In the genomic region with DNA sequence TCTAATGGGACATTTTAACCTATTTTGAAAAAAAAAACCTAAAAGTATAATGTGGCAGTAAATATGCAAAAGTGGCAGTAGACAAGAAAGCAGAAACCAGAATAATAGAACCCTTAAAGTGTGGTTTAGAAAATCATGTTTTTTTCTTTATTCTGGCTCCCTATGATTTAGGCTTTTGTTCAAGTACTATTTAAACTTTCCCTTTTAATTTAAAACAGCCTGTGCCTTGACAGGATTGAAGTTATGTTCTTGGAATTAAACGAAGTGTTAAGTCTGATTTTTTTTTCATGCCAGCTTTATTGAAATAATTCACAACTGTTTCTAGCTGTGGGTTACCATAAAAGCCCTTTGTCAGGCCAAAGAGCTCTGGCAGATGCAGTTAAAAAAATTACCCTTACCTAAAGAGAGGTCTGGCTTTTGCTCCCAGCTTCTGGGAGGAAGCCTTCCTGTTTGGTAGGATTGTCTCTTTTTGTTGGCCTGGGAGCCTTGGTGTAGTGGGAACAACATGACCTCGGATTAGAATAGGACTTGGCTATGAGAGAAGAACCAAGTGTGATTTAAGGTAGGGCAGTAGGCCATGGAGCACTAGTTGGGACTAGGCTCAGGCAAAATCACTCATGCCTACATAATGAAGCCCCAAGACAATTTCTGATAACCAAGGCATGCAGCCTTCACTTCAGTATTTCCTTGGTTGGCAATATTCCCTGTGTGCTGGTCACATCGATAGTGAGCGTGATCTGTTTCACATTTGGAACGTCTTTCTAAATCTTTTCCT, we compare ENCODE assay signal across 20 mouse cellular contexts. TPM values are rescaled to one million over a fixed set of nuclear protein-coding genes. Genes with fewer than 3 reads are reported as not detected.
DNase-seq lines count a peak whose midpoint lies in the region; ATAC-seq and TF ChIP-seq lines count a peak whose summit lies in the region.
"Had no signal": no experiment of that assay in that cellular context is flagged by ENCODE, and none has a peak within 500 bp of the region (broad histone marks: within the 10 kb centered on the region; RNA-seq: fewer than 3 reads in every experiment).

No protein-coding gene starts in this region.

- no peak for TF ChIP-seq EP300 in heart, adult 2 months (IDR thresholded peaks at IDR 0.05; ENCODE audit: insufficient read depth, low read depth, low read length)

- no peaks in the 10 kb centered on the region for H3K27me3 ChIP-seq in heart, adult 2 months (ENCODE audit: control insufficient read depth, insufficient read depth, low read length)
- H3K27me3 ChIP-seq in lung, embryonic 15.5 days = no peaks in the 10 kb centered on the region
- H3K27me3 ChIP-seq in heart, embryonic 13.5 days (replicated peaks) = no peaks in the 10 kb centered on the region
- H3K27me3 ChIP-seq: midbrain, embryonic 13.5 days had no signal

- no peak overlapping the region for H3K4me3 ChIP-seq in heart, adult 2 months
- H3K4me3 ChIP-seq in lung, embryonic 15.5 days = no peak overlapping the region
- no peak overlapping the region for H3K4me3 ChIP-seq in heart, embryonic 13.5 days
- H3K4me3 ChIP-seq: limb, embryonic 13.5 days; midbrain, embryonic 13.5 days had no signal

- peak in 1 of 2 experiments; percentile 46 for DNase-seq in heart, adult 2 months
- no peak for DNase-seq in heart, postnatal 14 days
- no peak for DNase-seq in lung, postnatal 25 days (ENCODE audit: low spot score)
- DNase-seq in embryo, embryonic 10.5 days (ENCODE audit: low spot score) = no peak
- no peak for DNase-seq in spleen, adult 12 weeks (ENCODE audit: low spot score)
- DNase-seq: adrenal gland, postnatal 25 days; cerebellum, postnatal 10 days; thymus, postnatal 25 days had no signal

- no peak overlapping the region for H3K9ac ChIP-seq in heart, adult 2 months (ENCODE audit: low read depth, low read length)
- no peak overlapping the region for H3K9ac ChIP-seq in lung, embryonic 15.5 days
- H3K9ac ChIP-seq in heart, embryonic 13.5 days = no peak overlapping the region
- H3K9ac ChIP-seq: limb, embryonic 13.5 days; midbrain, embryonic 13.5 days had no signal

- H3K9me3 ChIP-seq in lung, embryonic 15.5 days = no peaks in the 10 kb centered on the region
- no peaks in the 10 kb centered on the region for H3K9me3 ChIP-seq in heart, embryonic 13.5 days
- H3K9me3 ChIP-seq: limb, embryonic 13.5 days; midbrain, embryonic 13.5 days had no signal

- H3K79me2 ChIP-seq in heart, adult 2 months (replicated peaks; ENCODE audit: control insufficient read depth, insufficient read depth, low read length) = no peaks in the 10 kb centered on the region

- H3K27ac ChIP-seq in heart, adult 2 months = peak overlapping the region; percentile 79
- H3K27ac ChIP-seq in lung, embryonic 15.5 days = peak overlapping the region; percentile 9; the same call in 1 of the 2 replicates
- H3K27ac ChIP-seq in heart, embryonic 13.5 days (replicated peaks) = 0 out of 2 replicates have a peak overlapping the region, but pooled peaks have one; percentile 15
- H3K27ac ChIP-seq: macrophage; midbrain, embryonic 13.5 days had no signal

- peaks cover 1% of the 10 kb centered on the region for H3K4me1 ChIP-seq in heart, adult 2 months (ENCODE audit: control insufficient read depth, insufficient read depth, low read length)
- no peaks in the 10 kb centered on the region for H3K4me1 ChIP-seq in lung, embryonic 15.5 days
- H3K4me1 ChIP-seq in heart, embryonic 13.5 days = no peaks in the 10 kb centered on the region
- H3K4me1 ChIP-seq: midbrain, embryonic 13.5 days had no signal

- 44% methylated on average over 5 of the region's 5 CpGs for WGBS in heart, adult 2 months
- 70% methylated on average over 5 of the region's 5 CpGs for WGBS in lung, embryonic 15.5 days
- 73% methylated on average over 5 of the region's 5 CpGs for WGBS in heart, embryonic 13.5 days

- intact Hi-C loops in heart, adult 2 months (cut with DNase I) = loop anchor here (5.0 kb wide), 1 partner anchor 50 kb away; the partner anchor contains the start of gene Gm17604
- intact Hi-C loops in heart, postnatal 14 days (cut with DNase I) = no loop called here

- no peak for ATAC-seq in lung, embryonic 15.5 days (ENCODE audit: borderline replicate concordance, extremely low read depth, low FRiP score, low TSS enrichment)
- ATAC-seq in heart, embryonic 13.5 days (ENCODE audit: extremely low read depth, insufficient number of reproducible peaks, low FRiP score, low TSS enrichment) = no peak
- ATAC-seq: midbrain, embryonic 13.5 days had no signal

- TF ChIP-seq CTCF in heart, adult 2 months (IDR thresholded peaks at IDR 0.05) = no peak

- H3K36me3 ChIP-seq in heart, adult 2 months (ENCODE audit: control insufficient read depth, insufficient read depth, low read length) = peaks cover 2% of the 10 kb centered on the region; the same call in 1 of the 2 replicates
- no peaks in the 10 kb centered on the region for H3K36me3 ChIP-seq in lung, embryonic 15.5 days
- H3K36me3 ChIP-seq in heart, embryonic 13.5 days = 0 out of 2 replicates have a peak, but pooled peaks cover 7% of the 10 kb centered on the region

- no peak overlapping the region for H3K4me2 ChIP-seq in lung, embryonic 15.5 days
- no peak overlapping the region for H3K4me2 ChIP-seq in heart, embryonic 13.5 days
- H3K4me2 ChIP-seq: limb, embryonic 13.5 days; midbrain, embryonic 13.5 days had no signal

- TF ChIP-seq POLR2A in heart, adult 2 months (IDR thresholded peaks at IDR 0.05; ENCODE audit: insufficient read depth, low read depth, low read length) = no peak

RNA-seq across cellular contexts. Expression of gene Mospd2, which starts 27.4 kb away (rescaled TPM):
- total RNA-seq in heart, adult 2 months (2021) = 10 to 100 TPM; 11.5 to 12.7 TPM
- polyA plus RNA-seq in heart, adult 2 months (2012; rRNA removed) = 2.9 and 8.5 TPM in 2 replicates
- 10 to 100 TPM; 15.0 to 15.4 TPM for total RNA-seq in heart, postnatal 14 days (2021)
- 20.0 and 20.6 TPM in 2 replicates for polyA plus RNA-seq in lung, embryonic 15.5 days (2015; fragmentation: Nextera tagmentation; extraction: Ambion mirVana)
- polyA plus RNA-seq in heart, embryonic 13.5 days (2015; fragmentation: Nextera tagmentation; extraction: Ambion mirVana) = 8.7 and 10.8 TPM in 2 replicates

RNA-seq across cellular contexts. Expression of gene Fancb, which starts 27.6 kb away (rescaled TPM):
- total RNA-seq in heart, adult 2 months (2021) = 1 to 10 TPM in 1 of 2 experiments, under 1 TPM in 1; 0.52 to 1.1 TPM
- polyA plus RNA-seq in heart, adult 2 months (2012; rRNA removed) = 0.33 and 0.73 TPM in 2 replicates
- total RNA-seq in heart, postnatal 14 days (2021) = 1 to 10 TPM in 1 of 2 experiments, under 1 TPM in 1; 0.62 to 1.0 TPM
- polyA plus RNA-seq in lung, embryonic 15.5 days (2015; fragmentation: Nextera tagmentation; extraction: Ambion mirVana) = 12.4 and 12.7 TPM in 2 replicates
- polyA plus RNA-seq in heart, embryonic 13.5 days (2015; fragmentation: Nextera tagmentation; extraction: Ambion mirVana) = 5.2 and 5.7 TPM in 2 replicates

RNA-seq across cellular contexts. Expression of gene Gm17604, which starts 51.8 kb away (rescaled TPM):
- not detected for total RNA-seq in heart, adult 2 months (2021)
- polyA plus RNA-seq in heart, adult 2 months (2012; rRNA removed) = not detected in 2 replicates
- total RNA-seq in heart, postnatal 14 days (2021) = not detected
- not detected in 2 replicates for polyA plus RNA-seq in lung, embryonic 15.5 days (2015; fragmentation: Nextera tagmentation; extraction: Ambion mirVana)
- polyA plus RNA-seq in heart, embryonic 13.5 days (2015; fragmentation: Nextera tagmentation; extraction: Ambion mirVana) = not detected in 2 replicates
- total RNA-seq: adrenal gland, postnatal 25 days; gastrocnemius, adult 8-10 months; hematopoietic stem cell, adult 5-6 weeks; left cerebral cortex, adult 18-20 months had no signal
- polyA plus RNA-seq: large intestine, adult 2 months; limb, embryonic 13.5 days; liver, embryonic 16.5 days; macrophage; midbrain, embryonic 13.5 days; spleen, adult 2 months; stomach, embryonic 16.5 days had no signal

Comparison
In these comparisons a context has a peak if more than half of its experiments do, and no peak if none do; other contexts are left out.
1. H3K27ac ChIP-seq: peak in every context shown above with its lines; median percentile 79 in heart, adult 2 months; 15 in heart, embryonic 13.5 days; 9 in lung, embryonic 15.5 days.